Comparison of ENCODE assay signal across 23 mouse cellular contexts in the genomic region with DNA sequence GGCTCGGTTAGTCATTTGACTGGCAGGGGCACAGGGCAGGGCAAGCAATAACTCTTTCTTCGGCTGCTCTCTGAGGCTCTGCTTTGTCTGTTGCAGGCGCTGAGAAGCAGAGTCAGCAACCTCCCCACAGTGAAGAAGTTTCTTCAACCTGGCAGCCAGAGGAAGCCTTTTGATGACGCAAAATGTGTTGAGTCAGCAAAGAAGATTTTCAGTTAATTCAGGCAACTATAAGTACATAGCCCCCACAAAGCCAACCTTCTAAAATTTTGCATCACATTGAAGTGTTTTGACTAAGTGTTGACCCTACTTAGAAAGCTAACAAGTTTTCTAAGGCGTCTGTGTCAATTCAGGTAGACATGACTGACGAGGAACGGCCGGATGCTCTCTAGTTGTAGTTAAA. TPM values are rescaled to one million over a fixed set of nuclear protein-coding genes. Genes with fewer than 3 reads are reported as not detected.
DNase-seq lines count a peak whose midpoint lies in the region; ATAC-seq and TF ChIP-seq lines count a peak whose summit lies in the region.
"Had no signal": no experiment of that assay in that cellular context is flagged by ENCODE, and none has a peak within 500 bp of the region (broad histone marks: within the 10 kb centered on the region; RNA-seq: fewer than 3 reads in every experiment).

No protein-coding gene starts in this region.

- no peak for TF ChIP-seq POLR2A in CH12.LX (IDR thresholded peaks at IDR 0.05; ENCODE audit: low read depth, low read length)

- no peak for TF ChIP-seq CTCF in CH12.LX (conservative IDR thresholded peaks at IDR 0.05 in 1 of 2, IDR thresholded peaks at IDR 0.05 in 1 of 2; ENCODE audit: low read depth in 2 of 2, low read length in 2 of 2)

- no peaks in the 10 kb centered on the region for H3K9me3 ChIP-seq in CH12.LX (replicated peaks; ENCODE audit: low read length)
- H3K9me3 ChIP-seq: embryonic facial prominence, embryonic 10.5 days; embryonic facial prominence, embryonic 12.5 days; forebrain, embryonic 13.5 days; forebrain, embryonic 15.5 days; G1E had no signal

- H3K9ac ChIP-seq in CH12.LX (ENCODE audit: insufficient read depth, low read depth), result no peak overlapping the region
- H3K9ac ChIP-seq: embryonic facial prominence, embryonic 12.5 days; forebrain, embryonic 13.5 days; forebrain, embryonic 15.5 days; forebrain, postnatal 0 days had no signal

- dilution Hi-C loops in CH12.LX (cut with MboI; ENCODE audit: extremely low pct_ligation_motif_present, extremely low pct_unique_long_range_greater_than_20kb, low sequenced_read_pairs), result no loop called here

- H3K36me3 ChIP-seq in CH12.LX (replicated peaks in 1 of 2; ENCODE audit: control insufficient read depth in 1 of 2, insufficient read depth in 1 of 2, low read length in 1 of 2), result no peaks in the 10 kb centered on the region
- H3K36me3 ChIP-seq: embryonic facial prominence, embryonic 10.5 days; embryonic facial prominence, embryonic 12.5 days; forebrain, embryonic 15.5 days; G1E had no signal

- peak; percentile 22 for DNase-seq in heart, adult 11 months
- DNase-seq in heart, postnatal 4 days, result no peak
- DNase-seq in CH12.LX (ENCODE audit: extremely low read depth), result no peak
- no peak for DNase-seq in testis, postnatal 14 days (ENCODE audit: low spot score)
- DNase-seq: adrenal gland, adult 8-10 months; adrenal gland, postnatal 14 days; adrenal gland, postnatal 36 days; B cell, adult 2 months; cerebellum, adult 11-12 months; cerebellum, adult 2 months; cerebellum, adult 9-10 months; cerebellum, postnatal 10 days; cerebellum, postnatal 25 days; forebrain, postnatal 0 days had no signal

- H3K27ac ChIP-seq in CH12.LX (ENCODE audit: insufficient read depth, low read depth), result no peak overlapping the region
- H3K27ac ChIP-seq: embryonic facial prominence, embryonic 10.5 days; embryonic facial prominence, embryonic 12.5 days; forebrain, embryonic 13.5 days; forebrain, embryonic 15.5 days had no signal

- no peaks in the 10 kb centered on the region for H3K79me2 ChIP-seq in CH12.LX (replicated peaks; ENCODE audit: control insufficient read depth, extremely low read depth, insufficient read depth, poor library complexity, severe bottlenecking)

- no peak for TF ChIP-seq RAD21 in CH12.LX (IDR thresholded peaks at IDR 0.05; ENCODE audit: low read depth, low read length)

- in situ Hi-C loops in CH12.LX (cut with MboI; ENCODE audit: low pct_ligation_motif_present, low pct_unique_long_range_greater_than_20kb, low sequenced_read_pairs), result no loop called here

- TF ChIP-seq EP300 in CH12.LX (IDR thresholded peaks at IDR 0.05; ENCODE audit: low read length), result no peak

- no peak overlapping the region for H3K4me3 ChIP-seq in CH12.LX (replicated peaks in 1 of 3; ENCODE audit: low read depth in 2 of 3, low read length in 2 of 3, poor library complexity in 1 of 3)
- H3K4me3 ChIP-seq: embryonic facial prominence, embryonic 10.5 days; embryonic facial prominence, embryonic 12.5 days; forebrain, embryonic 13.5 days; forebrain, embryonic 15.5 days had no signal

- no peaks in the 10 kb centered on the region for H3K4me1 ChIP-seq in CH12.LX (ENCODE audit: control insufficient read depth in 1 of 2, insufficient read depth in 2 of 2)
- H3K4me1 ChIP-seq: embryonic facial prominence, embryonic 10.5 days; embryonic facial prominence, embryonic 12.5 days; forebrain, embryonic 13.5 days; forebrain, embryonic 15.5 days had no signal

- ATAC-seq in inflammation-experienced regulatory T-cells, adult 6 months, result peak; percentile 26
- ATAC-seq: activated CD4-positive, CD25-positive, alpha-beta regulatory T cell, adult 4 months; CD4-positive, CD25-positive, alpha-beta regulatory T cell, adult 4 months; forebrain, embryonic 13.5 days; forebrain, embryonic 15.5 days; forebrain, postnatal 0 days; Patski had no signal

- no peaks in the 10 kb centered on the region for H3K27me3 ChIP-seq in CH12.LX (replicated peaks)
- H3K27me3 ChIP-seq: embryonic facial prominence, embryonic 12.5 days; forebrain, embryonic 13.5 days; forebrain, embryonic 15.5 days; Patski had no signal

- no peak overlapping the region for H3K4me2 ChIP-seq in CH12.LX (ENCODE audit: insufficient read depth, low read depth, poor library complexity, severe bottlenecking)
- H3K4me2 ChIP-seq: embryonic facial prominence, embryonic 12.5 days; forebrain, embryonic 13.5 days; forebrain, embryonic 15.5 days had no signal

TF ChIP-seq in CH12.LX, 34 proteins besides CTCF, POLR2A, EP300 and RAD21:
- TF ChIP-seq MAFK (IDR thresholded peaks at IDR 0.05; ENCODE audit: insufficient replicate concordance, low read length) (peak; percentile 81), ZKSCAN1 (IDR thresholded peaks at IDR 0.05; ENCODE audit: borderline replicate concordance, low read depth, low read length) (no peak)

RNA-seq across cellular contexts. Expression of gene Gsta3, which starts 24.4 kb away (rescaled TPM):
- under 1 TPM; 0.62 to 0.83 TPM for total RNA-seq in heart, postnatal 4 days (2021)
- total RNA-seq in CH12.LX (2012; rRNA removed) (not detected in 2 replicates), CH12.LX (2014; rRNA removed) (not detected in 2 replicates)
- not detected in 2 replicates for polyA plus RNA-seq in CH12.LX (2012; ENCODE audit: insufficient read length, low read depth)
- polyA plus RNA-seq in inflammation-experienced regulatory T-cells, adult 6 months (2017; shearing (Covaris generic)), result 1 to 10 TPM; 1.7 to 2.9 (median 2.7) TPM
- total RNA-seq: forebrain, postnatal 0 days had no signal
- polyA plus RNA-seq: G1E had no signal

RNA-seq across cellular contexts. Expression of gene Tmem14a, which starts 46.4 kb away (rescaled TPM):
- total RNA-seq in heart, postnatal 4 days (2021), result 1 to 10 TPM; 3.0 to 3.3 TPM
- total RNA-seq in CH12.LX (2012; rRNA removed), result 0.63 and 1.6 TPM in 2 replicates
- total RNA-seq in CH12.LX (2014; rRNA removed), result 4.3 TPM in 2 replicates
- polyA plus RNA-seq in CH12.LX (2012; ENCODE audit: insufficient read length, low read depth), result 2.1 and 2.8 TPM in 2 replicates
- 1 to 10 TPM; 3.5 to 4.6 (median 4.0) TPM for polyA plus RNA-seq in inflammation-experienced regulatory T-cells, adult 6 months (2017; shearing (Covaris generic))
